ENCODE assay signal across 7 mouse cellular contexts in the genomic region with DNA sequence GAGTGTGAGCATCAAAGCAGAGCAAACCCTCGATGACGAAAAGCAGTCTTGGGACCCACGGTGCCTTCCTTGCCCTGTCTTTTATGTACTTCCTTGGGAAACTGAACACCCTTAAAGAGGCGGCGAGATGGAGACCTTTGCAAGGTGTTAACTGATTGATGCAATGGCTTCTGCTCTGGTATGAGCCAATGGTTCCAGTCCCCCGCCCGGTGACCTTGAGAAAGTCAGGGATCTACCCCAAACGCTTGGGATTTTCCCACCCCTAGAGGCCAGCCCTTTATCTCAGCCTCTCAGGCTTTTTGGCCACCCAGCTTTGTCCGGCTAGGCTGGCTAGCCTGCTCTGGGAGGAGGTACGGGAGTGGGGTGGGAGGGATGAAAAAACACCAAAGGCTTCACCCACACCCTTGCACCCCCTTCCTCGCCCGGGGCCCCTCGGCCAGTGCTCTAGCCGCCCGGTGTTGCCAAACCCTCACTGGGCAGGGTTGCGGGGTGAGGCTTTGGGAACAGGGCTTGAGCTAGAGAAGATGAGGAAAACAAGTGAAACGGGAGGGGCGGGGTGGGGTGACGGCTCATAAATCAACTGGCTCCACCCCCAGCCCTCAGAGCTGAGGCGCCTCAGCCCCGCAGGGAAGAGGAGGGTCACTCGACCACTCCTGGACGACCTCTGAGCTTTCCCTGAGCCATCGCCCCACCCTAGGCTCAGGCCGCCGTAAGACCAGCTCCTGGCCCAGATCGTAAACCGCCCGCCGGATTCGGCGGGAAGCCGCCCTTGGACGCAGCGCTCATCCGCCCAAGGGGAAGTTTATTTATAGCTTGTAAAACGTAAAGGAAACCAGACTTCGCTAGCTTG.
DNase-seq lines count a peak whose midpoint lies in the region; ATAC-seq and TF ChIP-seq lines count a peak whose summit lies in the region.

No protein-coding gene starts in this region.

- peaks cover 24% of the 10 kb centered on the region for H3K27me3 ChIP-seq in intestine, embryonic 15.5 days (replicated peaks)
- peaks cover 13% of the 10 kb centered on the region; the same call in 1 of the 2 replicates for H3K27me3 ChIP-seq in liver, postnatal 0 days (ENCODE audit: insufficient read depth, low read length)
- peaks cover 87% of the 10 kb centered on the region for H3K27me3 ChIP-seq in neural tube, embryonic 13.5 days

- DNase-seq in MEL-GATA-1-ER (ENCODE audit: extremely low read depth, low read depth): peak; percentile 74
- peak; percentile 34 to 50 for DNase-seq in gastrocnemius, postnatal 4 days (ENCODE audit: low spot score in 2 of 2)
- peak; percentile 71 for DNase-seq in liver, postnatal 0 days
- no peak for DNase-seq in frontal cortex, postnatal 14 days (ENCODE audit: low spot score in 2 of 2)

- H3K9me3 ChIP-seq in intestine, embryonic 15.5 days: no peaks in the 10 kb centered on the region
- H3K9me3 ChIP-seq in liver, postnatal 0 days (ENCODE audit: low read length): no peaks in the 10 kb centered on the region
- no peaks in the 10 kb centered on the region for H3K9me3 ChIP-seq in neural tube, embryonic 13.5 days

- TF ChIP-seq EP300 in liver, postnatal 0 days (IDR thresholded peaks at IDR 0.05; ENCODE audit: low read depth): no peak

- no peak for TF ChIP-seq CTCF in liver, postnatal 0 days (IDR thresholded peaks at IDR 0.05; ENCODE audit: low read depth)

- peak overlapping the region; percentile 44 for H3K4me3 ChIP-seq in intestine, embryonic 15.5 days (replicated peaks)
- H3K4me3 ChIP-seq in liver, postnatal 0 days (ENCODE audit: low read depth, low read length): peak overlapping the region; percentile 57
- H3K4me3 ChIP-seq in neural tube, embryonic 13.5 days: peak overlapping the region; percentile 39

- peak overlapping the region; percentile 93 for H3K27ac ChIP-seq in intestine, embryonic 15.5 days
- peak overlapping the region; percentile 92 for H3K27ac ChIP-seq in liver, postnatal 0 days (ENCODE audit: low read depth)
- peak overlapping the region; percentile 93 for H3K27ac ChIP-seq in neural tube, embryonic 13.5 days (replicated peaks)

- ATAC-seq in common myeloid progenitor, adult 5-6 weeks (replicated peaks; ENCODE audit: low read depth, poor library complexity, severe bottlenecking): peak; percentile 24
- ATAC-seq in intestine, embryonic 15.5 days: peak; percentile 89
- ATAC-seq in liver, postnatal 0 days: peak; percentile 54
- ATAC-seq in neural tube, embryonic 13.5 days (ENCODE audit: low read depth): no peak

- H3K4me2 ChIP-seq in intestine, embryonic 15.5 days (replicated peaks): peak overlapping the region; percentile 71
- peak overlapping the region; percentile 75 for H3K4me2 ChIP-seq in liver, postnatal 0 days (ENCODE audit: low read depth, low read length)
- peak overlapping the region; percentile 61 for H3K4me2 ChIP-seq in neural tube, embryonic 13.5 days

- H3K9ac ChIP-seq in intestine, embryonic 15.5 days: peak overlapping the region; percentile 50
- peak overlapping the region; percentile 68 for H3K9ac ChIP-seq in liver, postnatal 0 days (replicated peaks)
- H3K9ac ChIP-seq in neural tube, embryonic 13.5 days: peak overlapping the region; percentile 76; the same call in 1 of the 2 replicates

- peaks cover 20% of the 10 kb centered on the region for H3K4me1 ChIP-seq in intestine, embryonic 15.5 days (replicated peaks)
- H3K4me1 ChIP-seq in liver, postnatal 0 days (ENCODE audit: insufficient read depth): peaks cover 23% of the 10 kb centered on the region
- H3K4me1 ChIP-seq in neural tube, embryonic 13.5 days (replicated peaks): peaks cover 76% of the 10 kb centered on the region

- H3K36me3 ChIP-seq in intestine, embryonic 15.5 days: no peaks in the 10 kb centered on the region
- no peaks in the 10 kb centered on the region for H3K36me3 ChIP-seq in liver, postnatal 0 days (replicated peaks; ENCODE audit: insufficient read depth, low read length)
- H3K36me3 ChIP-seq in neural tube, embryonic 13.5 days: no peaks in the 10 kb centered on the region

- WGBS in intestine, embryonic 15.5 days: 6% methylated on average over 38 of the region's 38 CpGs
- 6% methylated on average over 37 of the region's 38 CpGs for WGBS in liver, postnatal 0 days (ENCODE audit: insufficient replicate concordance)
- 3% methylated on average over 36 of the region's 38 CpGs for WGBS in neural tube, embryonic 13.5 days

Comparison
In these comparisons a context has a peak if more than half of its experiments do, and no peak if none do; other contexts are left out.
1. DNase-seq: peak in MEL-GATA-1-ER (single experiment), gastrocnemius, postnatal 4 days (2 of 2) and liver, postnatal 0 days (single experiment); none in frontal cortex, postnatal 14 days (0 of 2).
2. Peak in every context shown above with its lines, with median percentiles within 50 percentile points of each other: H3K27ac ChIP-seq, H3K4me2 ChIP-seq, H3K4me3 ChIP-seq and H3K9ac ChIP-seq.